Mouse (Mus musculus): ENCODE measurements at regions not wholly inside any gene's neighbourhood (a gene's known extent, or its start where the extent isn't known, plus 50 kb on each side); places are given as distances from the start of the nearest gene placed in this dataset.
A peak's percentile ranks its signal among the peaks of the same experiment; 100 is the strongest.

GRCm38 (mm10) chr1:183749126-183749525 is 264.0 kb upstream of the Dusp10 start:
- H3K27ac ChIP-seq (replicated peaks) = no peak overlapping the region
- no peaks in the 10 kb centered on the region for H3K36me3 ChIP-seq
- no peaks in the 10 kb centered on the region for H3K9me3 ChIP-seq
- WGBS = 56% methylated on average over 2 of the region's 2 CpGs
- H3K4me2 ChIP-seq = no peak overlapping the region
- no peaks in the 10 kb centered on the region for H3K4me1 ChIP-seq
- no peak overlapping the region for H3K9ac ChIP-seq
- no peak for ATAC-seq (ENCODE audit: extremely low read depth, insufficient number of reproducible peaks, low FRiP score, low TSS enrichment)
- H3K27me3 ChIP-seq (replicated peaks) = peaks cover 18% of the 10 kb centered on the region
- H3K4me3 ChIP-seq = no peak overlapping the region

- Histone ChIP-seq H3K4me1 (no peaks in the 10 kb centered on the region), H3K9ac (no peak overlapping the region), H3K27me3 (replicated peaks) (peaks cover 26% of the 10 kb centered on the region), H3K36me3 (no peaks in the 10 kb centered on the region), H3K9me3 (no peaks in the 10 kb centered on the region), H3K27ac (replicated peaks) (no peak overlapping the region), H3K4me3 (no peak overlapping the region), H3K4me2 (no peak overlapping the region)
- 75% methylated on average over 4 of the region's 4 CpGs for WGBS
- no peak for ATAC-seq (ENCODE audit: extremely low read depth, insufficient number of reproducible peaks, low FRiP score, low TSS enrichment)
Measured at GRCm38 (mm10) chr1:183754500-183754899, 258.6 kb upstream of the Dusp10 start.

GRCm38 (mm10) chr1:183756716-183757115 is 256.4 kb upstream of the Dusp10 start:
- no peak overlapping the region for H3K27ac ChIP-seq (replicated peaks)
- no peaks in the 10 kb centered on the region for H3K4me1 ChIP-seq
- no peaks in the 10 kb centered on the region for H3K36me3 ChIP-seq
- WGBS = 72% methylated on average over 8 of the region's 8 CpGs
- no peak for ATAC-seq (ENCODE audit: extremely low read depth, insufficient number of reproducible peaks, low FRiP score, low TSS enrichment)
- no peak overlapping the region for H3K9ac ChIP-seq
- no peak overlapping the region for H3K4me3 ChIP-seq
- H3K9me3 ChIP-seq = no peaks in the 10 kb centered on the region
- H3K4me2 ChIP-seq = no peak overlapping the region
- peaks cover 22% of the 10 kb centered on the region for H3K27me3 ChIP-seq (replicated peaks)

- ATAC-seq (ENCODE audit: extremely low read depth, insufficient number of reproducible peaks, low FRiP score, low TSS enrichment) = no peak
- peaks cover 4% of the 10 kb centered on the region; the same call in 1 of the 2 replicates for H3K27me3 ChIP-seq (replicated peaks)
- no peak overlapping the region for H3K27ac ChIP-seq (replicated peaks)
- H3K4me1 ChIP-seq = no peaks in the 10 kb centered on the region
- no peaks in the 10 kb centered on the region for H3K36me3 ChIP-seq
- no peaks in the 10 kb centered on the region for H3K9me3 ChIP-seq
- H3K9ac ChIP-seq = no peak overlapping the region
- 74% methylated on average over 11 of the region's 11 CpGs for WGBS
- H3K4me3 ChIP-seq = no peak overlapping the region
- no peak overlapping the region for H3K4me2 ChIP-seq
Measured at GRCm38 (mm10) chr1:183763864-183764726, 249.0 kb upstream of the Dusp10 start.

- peaks cover 17% of the 10 kb centered on the region; the same call in 1 of the 2 replicates for H3K4me1 ChIP-seq
- H3K9me3 ChIP-seq = no peaks in the 10 kb centered on the region
- H3K27me3 ChIP-seq (replicated peaks) = peaks cover 18% of the 10 kb centered on the region; the same call in 1 of the 2 replicates
- peak overlapping the region; percentile 29; the same call in 1 of the 2 replicates for H3K4me2 ChIP-seq
- WGBS = 25% methylated on average over 6 of the region's 6 CpGs
- H3K36me3 ChIP-seq = no peaks in the 10 kb centered on the region
- no peak overlapping the region for H3K9ac ChIP-seq
- no peak overlapping the region for H3K4me3 ChIP-seq
- ATAC-seq (ENCODE audit: extremely low read depth, insufficient number of reproducible peaks, low FRiP score, low TSS enrichment) = no peak
- peak overlapping the region; percentile 34 for H3K27ac ChIP-seq (replicated peaks)
Measured at GRCm38 (mm10) chr1:183772844-183773243, 240.3 kb upstream of the Dusp10 start.

GRCm38 (mm10) chr1:183780180-183780579 is 232.9 kb upstream of the Dusp10 start:
- 89% methylated on average over 9 of the region's 9 CpGs for WGBS
- no peak for ATAC-seq (ENCODE audit: extremely low read depth, insufficient number of reproducible peaks, low FRiP score, low TSS enrichment)
- no peak overlapping the region for H3K27ac ChIP-seq (replicated peaks)
- no peaks in the 10 kb centered on the region; the same call in 1 of the 2 replicates for H3K27me3 ChIP-seq (replicated peaks)
- H3K4me3 ChIP-seq = no peak overlapping the region
- H3K4me2 ChIP-seq = no peak overlapping the region
- peaks cover 17% of the 10 kb centered on the region for H3K4me1 ChIP-seq
- no peaks in the 10 kb centered on the region for H3K36me3 ChIP-seq
- no peak overlapping the region for H3K9ac ChIP-seq
- no peaks in the 10 kb centered on the region for H3K9me3 ChIP-seq

- H3K4me3 ChIP-seq = no peak overlapping the region
- no peaks in the 10 kb centered on the region; the same call in 1 of the 2 replicates for H3K27me3 ChIP-seq (replicated peaks)
- H3K9ac ChIP-seq = no peak overlapping the region
- H3K4me2 ChIP-seq = no peak overlapping the region
- ATAC-seq (ENCODE audit: extremely low read depth, insufficient number of reproducible peaks, low FRiP score, low TSS enrichment) = no peak
- H3K9me3 ChIP-seq = no peaks in the 10 kb centered on the region
- no peaks in the 10 kb centered on the region for H3K36me3 ChIP-seq
- H3K27ac ChIP-seq (replicated peaks) = no peak overlapping the region
- peaks cover 17% of the 10 kb centered on the region for H3K4me1 ChIP-seq
- 58% methylated on average over 4 of the region's 4 CpGs for WGBS
Measured at GRCm38 (mm10) chr1:183780779-183781178, 232.3 kb upstream of the Dusp10 start.

GRCm38 (mm10) chr1:183783440-183784130 is 229.5 kb upstream of the Dusp10 start:
- Histone ChIP-seq H3K27me3 (replicated peaks) (no peaks in the 10 kb centered on the region; the same call in 1 of the 2 replicates), H3K4me1 (peaks cover 17% of the 10 kb centered on the region), H3K4me3 (no peak overlapping the region), H3K4me2 (no peak overlapping the region), H3K36me3 (no peaks in the 10 kb centered on the region), H3K27ac (replicated peaks) (no peak overlapping the region), H3K9me3 (no peaks in the 10 kb centered on the region), H3K9ac (no peak overlapping the region)
- ATAC-seq (ENCODE audit: extremely low read depth, insufficient number of reproducible peaks, low FRiP score, low TSS enrichment) = no peak
- WGBS = 71% methylated on average over 8 of the region's 8 CpGs

GRCm38 (mm10) chr1:183792230-183792813 is 220.8 kb upstream of the Dusp10 start:
- peaks cover 5% of the 10 kb centered on the region for H3K9me3 ChIP-seq
- no peaks in the 10 kb centered on the region for H3K36me3 ChIP-seq
- H3K27me3 ChIP-seq (replicated peaks) = no peaks in the 10 kb centered on the region
- H3K4me3 ChIP-seq = no peak overlapping the region
- peaks cover 25% of the 10 kb centered on the region for H3K4me1 ChIP-seq
- ATAC-seq (ENCODE audit: extremely low read depth, insufficient number of reproducible peaks, low FRiP score, low TSS enrichment) = no peak
- no peak overlapping the region for H3K4me2 ChIP-seq
- H3K27ac ChIP-seq (replicated peaks) = 0 out of 2 replicates have a peak overlapping the region, but pooled peaks have one; percentile 2
- H3K9ac ChIP-seq = no peak overlapping the region
- 83% methylated on average over 7 of the region's 7 CpGs for WGBS

GRCm38 (mm10) chr1:183793324-183793723 is 219.8 kb upstream of the Dusp10 start:
- Histone ChIP-seq H3K4me2 (peak overlapping the region; percentile 51), H3K27ac (replicated peaks) (peak overlapping the region; percentile 75)

GRCm38 (mm10) chr1:183793913-183794445 is 219.1 kb upstream of the Dusp10 start:
- Histone ChIP-seq H3K9me3 (peaks cover 5% of the 10 kb centered on the region), H3K4me3 (0 out of 2 replicates have a peak overlapping the region, but pooled peaks have one; percentile 1), H3K36me3 (no peaks in the 10 kb centered on the region), H3K9ac (no peak overlapping the region), H3K27me3 (replicated peaks) (no peaks in the 10 kb centered on the region), H3K4me2 (peak overlapping the region; percentile 51), H3K4me1 (peaks cover 25% of the 10 kb centered on the region), H3K27ac (replicated peaks) (peak overlapping the region; percentile 75)
- ATAC-seq (ENCODE audit: extremely low read depth, insufficient number of reproducible peaks, low FRiP score, low TSS enrichment) = peak; percentile 79
- 7% methylated on average over 8 of the region's 8 CpGs for WGBS

More at GRCm38 (mm10) chr1:183793324-183793723, 219.8 kb upstream of the Dusp10 start:
- peaks cover 5% of the 10 kb centered on the region for H3K9me3 ChIP-seq
- no peak overlapping the region for H3K4me3 ChIP-seq
- H3K36me3 ChIP-seq = no peaks in the 10 kb centered on the region
- H3K27me3 ChIP-seq (replicated peaks) = no peaks in the 10 kb centered on the region
- WGBS = 66% methylated on average over 4 of the region's 4 CpGs
- peaks cover 25% of the 10 kb centered on the region for H3K4me1 ChIP-seq
- no peak for ATAC-seq (ENCODE audit: extremely low read depth, insufficient number of reproducible peaks, low FRiP score, low TSS enrichment)
- H3K9ac ChIP-seq = no peak overlapping the region

All from heart, embryonic 13.5 days (tissue).